Comparison of ENCODE assay signal across 12 mouse cellular contexts in genomic region chr1:188686362-188686761, GRCm38 (mm10).
"Had no signal": no experiment of that assay in that cellular context is flagged by ENCODE, and none has a peak within 500 bp of the region (broad histone marks: within the 10 kb centered on the region; RNA-seq: fewer than 3 reads in every experiment).

No protein-coding gene starts in this region.

- H3K4me1 ChIP-seq: liver, embryonic 12.5 days; megakaryocyte, embryonic 14.5 days; midbrain, embryonic 13.5 days; midbrain, embryonic 15.5 days; neural tube, embryonic 12.5 days had no signal

- DNase-seq: right cerebral cortex, postnatal 14 days; thymus, adult 18-20 months; thymus, postnatal 14 days; thymus, postnatal 36 days had no signal

- H3K36me3 ChIP-seq: liver, embryonic 12.5 days; midbrain, embryonic 13.5 days; midbrain, embryonic 15.5 days; neural tube, embryonic 12.5 days had no signal

- H3K9ac ChIP-seq: liver, embryonic 12.5 days; liver, embryonic 14.5 days; midbrain, embryonic 13.5 days; midbrain, embryonic 15.5 days; neural tube, embryonic 12.5 days had no signal

- H3K9me3 ChIP-seq: liver, embryonic 12.5 days had no signal

- H3K4me2 ChIP-seq: liver, embryonic 12.5 days; midbrain, embryonic 11.5 days; midbrain, embryonic 13.5 days; midbrain, embryonic 15.5 days; neural tube, embryonic 12.5 days had no signal

- ATAC-seq: liver, embryonic 12.5 days; midbrain, embryonic 13.5 days; midbrain, embryonic 15.5 days had no signal

- H3K27me3 ChIP-seq: liver, embryonic 12.5 days; megakaryocyte, embryonic 14.5 days; midbrain, embryonic 13.5 days; midbrain, embryonic 15.5 days; neural tube, embryonic 12.5 days had no signal

- H3K27ac ChIP-seq: liver, embryonic 12.5 days; liver, embryonic 14.5 days; macrophage; midbrain, embryonic 13.5 days; midbrain, embryonic 15.5 days; neural tube, embryonic 12.5 days had no signal

- H3K4me3 ChIP-seq: liver, embryonic 12.5 days; megakaryocyte, embryonic 14.5 days; midbrain, embryonic 13.5 days; midbrain, embryonic 15.5 days; neural tube, embryonic 12.5 days had no signal
